Mouse (Mus musculus): ENCODE results near the gene Hsdl1. TPM values are rescaled to one million over a fixed set of nuclear protein-coding genes. Genes with fewer than 3 reads are reported as not detected.

The Hsdl1 gene
- polyA plus RNA-seq, 1 experiment = 20.6 TPM

DNA sequence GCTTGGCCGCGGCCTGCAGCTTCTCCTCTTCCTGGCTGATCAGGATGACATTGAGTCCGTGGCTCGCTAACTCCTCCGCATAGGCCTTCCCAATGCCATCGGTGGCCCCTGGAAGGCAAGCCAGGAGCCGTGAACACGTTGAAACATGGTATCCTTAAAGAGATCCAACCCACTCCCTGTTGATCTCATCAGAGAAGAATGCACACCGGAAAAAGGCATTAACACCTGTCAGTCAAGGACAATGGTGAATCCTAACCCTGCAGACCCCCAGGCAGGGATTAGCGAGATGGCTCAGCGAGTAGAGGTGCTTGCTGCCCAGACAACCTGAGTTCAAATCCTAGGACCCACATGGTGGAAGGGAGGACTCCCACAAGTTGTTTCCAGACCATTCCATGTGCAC is 8.6 kb downstream of the Hsdl1 start:
- Histone ChIP-seq H3K36me3 (ENCODE audit: control insufficient read depth, insufficient read depth, low read length, poor library complexity, severe bottlenecking) (peaks cover 4% of the 10 kb centered on the region; the same call in 1 of the 2 replicates), H3K27me3 (ENCODE audit: control insufficient read depth, insufficient read depth, low read length, poor library complexity, severe bottlenecking) (no peaks in the 10 kb centered on the region), H3K27ac (ENCODE audit: insufficient read depth, low read length) (peak overlapping the region; percentile 23; the same call in 1 of the 2 replicates), H3K9ac (ENCODE audit: low read depth, poor library complexity, severe bottlenecking) (peak overlapping the region; percentile 32), H3K4me3 (ENCODE audit: low read depth, low read length) (peak overlapping the region; percentile 41), H3K4me1 (ENCODE audit: control insufficient read depth, insufficient read depth, low read length) (no peaks in the 10 kb centered on the region), H3K9me3 (replicated peaks; ENCODE audit: control insufficient read depth, insufficient read depth, low read length, poor library complexity, severe bottlenecking) (no peaks in the 10 kb centered on the region)
- TF ChIP-seq CTCF (IDR thresholded peaks at IDR 0.05; ENCODE audit: low read depth, low read length) (no peak), EP300 (IDR thresholded peaks at IDR 0.05; ENCODE audit: insufficient read depth, low read depth, low read length) (peak; percentile 67; the same call in 1 of the 2 replicates)

- no peaks in the 10 kb centered on the region for H3K4me1 ChIP-seq (ENCODE audit: control insufficient read depth, insufficient read depth, low read length)
- H3K27me3 ChIP-seq (ENCODE audit: control insufficient read depth, insufficient read depth, low read length, poor library complexity, severe bottlenecking) = no peaks in the 10 kb centered on the region
- H3K9me3 ChIP-seq (replicated peaks; ENCODE audit: control insufficient read depth, insufficient read depth, low read length, poor library complexity, severe bottlenecking) = no peaks in the 10 kb centered on the region
- H3K36me3 ChIP-seq (ENCODE audit: control insufficient read depth, insufficient read depth, low read length, poor library complexity, severe bottlenecking) = peaks cover 4% of the 10 kb centered on the region; the same call in 1 of the 2 replicates
- no peak overlapping the region for H3K27ac ChIP-seq (ENCODE audit: insufficient read depth, low read length)
- no peak overlapping the region for H3K9ac ChIP-seq (ENCODE audit: low read depth, poor library complexity, severe bottlenecking)
- H3K4me3 ChIP-seq (ENCODE audit: low read depth, low read length) = no peak overlapping the region
- TF ChIP-seq CTCF (IDR thresholded peaks at IDR 0.05; ENCODE audit: low read depth, low read length) = no peak
- TF ChIP-seq EP300 (IDR thresholded peaks at IDR 0.05; ENCODE audit: insufficient read depth, low read depth, low read length) = no peak
- TF ChIP-seq POLR2A (IDR thresholded peaks at IDR 0.05; ENCODE audit: insufficient read depth, low read length) = no peak
Observed at GRCm38 (mm10) chr8:119563849-119564251, 11.1 kb downstream of the Hsdl1 start.

GRCm38 (mm10) chr8:119559402-119559720 is 15.6 kb downstream of the Hsdl1 start:
- Histone ChIP-seq H3K27me3 (ENCODE audit: control insufficient read depth, insufficient read depth, low read length, poor library complexity, severe bottlenecking) (no peaks in the 10 kb centered on the region), H3K9me3 (replicated peaks; ENCODE audit: control insufficient read depth, insufficient read depth, low read length, poor library complexity, severe bottlenecking) (no peaks in the 10 kb centered on the region), H3K9ac (ENCODE audit: low read depth, poor library complexity, severe bottlenecking) (peak overlapping the region; percentile 97), H3K36me3 (ENCODE audit: control insufficient read depth, insufficient read depth, low read length, poor library complexity, severe bottlenecking) (peaks cover 8% of the 10 kb centered on the region; the same call in 1 of the 2 replicates), H3K4me3 (ENCODE audit: low read depth, low read length) (peak overlapping the region; percentile 33), H3K27ac (ENCODE audit: insufficient read depth, low read length) (peak overlapping the region; percentile 47; the same call in 1 of the 2 replicates), H3K4me1 (ENCODE audit: control insufficient read depth, insufficient read depth, low read length) (peaks cover 2% of the 10 kb centered on the region)
- TF ChIP-seq EP300 (IDR thresholded peaks at IDR 0.05; ENCODE audit: insufficient read depth, low read depth, low read length) (no peak), POLR2A (IDR thresholded peaks at IDR 0.05; ENCODE audit: insufficient read depth, low read length) (no peak), CTCF (IDR thresholded peaks at IDR 0.05; ENCODE audit: low read depth, low read length) (no peak)

DNA sequence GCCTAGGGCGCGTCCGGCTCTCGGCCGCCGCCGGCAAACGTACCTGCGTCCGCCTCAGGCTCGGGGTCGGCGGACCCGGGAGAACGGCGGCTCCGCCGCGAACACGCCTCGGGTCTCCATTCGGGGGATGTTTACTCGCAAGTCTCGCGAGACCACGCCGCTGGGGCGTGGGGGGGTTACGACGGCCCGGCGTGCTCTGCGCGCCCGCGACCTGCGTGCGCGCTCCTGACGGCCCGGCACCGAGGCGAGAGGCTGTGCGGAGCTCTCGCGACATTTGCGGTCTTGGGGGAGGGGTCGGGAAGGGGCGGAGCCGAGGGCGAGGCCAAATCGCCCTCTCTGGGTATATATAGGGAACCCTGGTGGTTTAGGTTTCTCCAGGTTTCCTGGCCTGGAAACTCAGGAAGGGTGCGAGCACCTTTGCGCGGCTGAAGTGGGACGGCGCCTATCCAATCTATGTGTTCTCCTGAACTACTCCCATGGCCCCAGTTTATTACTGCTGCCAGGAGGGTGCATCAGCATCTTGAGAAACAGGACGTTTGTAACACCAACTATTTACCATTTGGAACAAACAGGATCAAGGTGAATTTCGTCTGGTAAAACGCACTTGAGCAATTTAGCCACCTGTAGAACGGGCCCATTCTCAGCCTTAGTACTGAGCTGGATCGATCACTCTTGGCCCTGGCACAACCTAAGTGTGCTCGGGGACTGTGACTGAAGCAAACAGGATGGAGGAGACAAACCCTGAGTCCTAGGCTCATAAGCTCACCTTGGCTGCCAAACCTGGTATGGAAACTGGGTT is 16.2 kb downstream of the Hsdl1 start, which contains the start of gene Mbtps1:
Gene Mbtps1, minus strand, starts transcription at position 133 of the 799 bp plus-strand sequence.
- Histone ChIP-seq H3K27ac (ENCODE audit: insufficient read depth, low read length) (peak within 1 kb of the TSS; percentile 80), H3K9ac (ENCODE audit: low read depth, poor library complexity, severe bottlenecking) (peak within 1 kb of the TSS; percentile 97), H3K27me3 (ENCODE audit: control insufficient read depth, insufficient read depth, low read length, poor library complexity, severe bottlenecking) (no peaks in the 10 kb centered on the region), H3K4me3 (ENCODE audit: low read depth, low read length) (peak within 1 kb of the TSS; percentile 93), H3K36me3 (ENCODE audit: control insufficient read depth, insufficient read depth, low read length, poor library complexity, severe bottlenecking) (peaks cover 10% of the 10 kb centered on the region; the same call in 1 of the 2 replicates), H3K9me3 (replicated peaks; ENCODE audit: control insufficient read depth, insufficient read depth, low read length, poor library complexity, severe bottlenecking) (no peaks in the 10 kb centered on the region), H3K4me1 (ENCODE audit: control insufficient read depth, insufficient read depth, low read length) (peaks cover 2% of the 10 kb centered on the region)
- no peak for TF ChIP-seq CTCF (IDR thresholded peaks at IDR 0.05; ENCODE audit: low read depth, low read length)
- peak; percentile 99 for TF ChIP-seq POLR2A (IDR thresholded peaks at IDR 0.05; ENCODE audit: insufficient read depth, low read length)
- TF ChIP-seq EP300 (IDR thresholded peaks at IDR 0.05; ENCODE audit: insufficient read depth, low read depth, low read length) = no peak

DNA sequence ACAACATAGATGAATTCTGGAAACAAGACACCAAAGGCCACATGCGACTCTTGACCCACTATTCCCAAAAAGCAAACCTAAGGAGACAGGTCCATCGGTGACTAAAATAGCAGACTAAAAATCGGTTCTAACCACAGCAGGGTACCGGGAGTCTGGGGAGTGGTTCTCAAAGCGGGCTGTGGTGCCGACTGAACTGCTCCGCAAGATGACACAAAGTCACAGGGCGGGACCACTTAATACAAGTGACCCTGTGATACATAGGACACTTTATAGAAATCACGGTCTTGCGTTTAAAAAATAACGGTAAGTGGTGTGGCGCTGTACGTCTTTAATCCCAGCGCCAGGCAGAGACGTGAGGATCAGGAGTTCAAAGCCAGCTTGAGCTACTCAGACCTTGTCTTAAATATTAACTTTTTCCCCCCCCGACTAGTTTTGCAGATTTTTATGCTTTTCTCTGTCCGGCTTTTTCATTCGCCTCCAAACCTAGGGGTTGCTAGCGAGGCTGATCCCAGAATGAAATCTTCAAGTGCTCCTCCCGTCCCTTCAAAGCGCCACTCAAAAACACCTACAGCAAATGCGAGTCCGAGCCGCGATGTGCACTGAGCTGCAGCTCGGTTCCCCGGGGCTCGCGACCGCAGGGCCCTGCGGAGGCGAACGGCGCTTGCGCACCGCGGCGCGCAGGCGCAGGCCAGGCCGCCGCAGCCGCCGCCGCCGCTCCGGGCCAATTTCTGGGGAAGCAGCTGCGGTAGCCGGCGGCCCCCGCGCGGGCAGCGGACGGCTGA is 17.0 kb downstream of the Hsdl1 start:
- H3K4me3 ChIP-seq (ENCODE audit: low read depth, low read length) = peak overlapping the region; percentile 93
- TF ChIP-seq EP300 (IDR thresholded peaks at IDR 0.05; ENCODE audit: insufficient read depth, low read depth, low read length) (no peak), CTCF (IDR thresholded peaks at IDR 0.05; ENCODE audit: low read depth, low read length) (no peak), POLR2A (IDR thresholded peaks at IDR 0.05; ENCODE audit: insufficient read depth, low read length) (peak; percentile 56)
- H3K27ac ChIP-seq (ENCODE audit: insufficient read depth, low read length) = peak overlapping the region; percentile 80
- H3K9me3 ChIP-seq (replicated peaks; ENCODE audit: control insufficient read depth, insufficient read depth, low read length, poor library complexity, severe bottlenecking) = no peaks in the 10 kb centered on the region
- H3K36me3 ChIP-seq (ENCODE audit: control insufficient read depth, insufficient read depth, low read length, poor library complexity, severe bottlenecking) = 0 out of 2 replicates have a peak, but pooled peaks cover 6% of the 10 kb centered on the region
- H3K27me3 ChIP-seq (ENCODE audit: control insufficient read depth, insufficient read depth, low read length, poor library complexity, severe bottlenecking) = no peaks in the 10 kb centered on the region
- peaks cover 2% of the 10 kb centered on the region for H3K4me1 ChIP-seq (ENCODE audit: control insufficient read depth, insufficient read depth, low read length)
- H3K9ac ChIP-seq (ENCODE audit: low read depth, poor library complexity, severe bottlenecking) = peak overlapping the region; percentile 97

All from ES-Bruce4 (cell line).